Mouse (Mus musculus): ENCODE results near the gene Aplf. TPM values are rescaled to one million over a fixed set of nuclear protein-coding genes. Genes with fewer than 3 reads are reported as not detected.
A peak's percentile ranks its signal among the peaks of the same experiment; 100 is the strongest.

Aplf gene
- polyA plus RNA-seq, 1 experiment from 2014 or later: 9.9 TPM

DNA sequence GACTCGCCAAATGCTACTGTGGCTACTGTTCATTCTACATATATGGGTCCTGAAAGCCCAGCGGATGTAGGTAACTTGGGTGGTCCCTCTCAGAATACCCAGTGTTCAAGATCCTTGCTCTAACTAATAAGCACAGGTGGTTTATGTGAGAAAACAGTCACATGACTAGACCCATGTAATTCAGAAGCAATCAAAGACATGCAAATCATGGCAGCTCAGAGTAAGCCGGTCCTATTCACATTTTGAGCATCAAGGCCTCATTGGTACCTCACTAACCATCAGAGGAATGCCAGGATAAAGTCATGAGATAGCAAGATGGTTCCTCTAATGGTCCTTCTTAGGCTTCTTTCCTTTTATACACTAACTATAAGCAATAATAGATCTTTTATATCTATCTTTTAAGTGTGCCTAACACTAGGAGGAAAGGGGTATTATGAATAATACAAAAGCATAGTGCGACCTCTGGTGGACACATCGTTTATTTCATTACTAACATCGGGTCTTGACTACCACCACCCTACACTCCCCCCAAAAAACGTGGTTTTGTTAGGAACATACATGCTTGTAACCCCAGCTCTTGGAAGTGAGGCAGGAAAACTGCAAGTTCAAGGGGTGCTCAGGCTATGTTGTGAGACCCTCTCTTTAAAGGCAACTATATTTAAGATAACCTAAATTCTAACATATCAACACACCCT is 2.0 kb downstream of the Aplf start:
- Histone ChIP-seq H3K36me3 (replicated peaks; ENCODE audit: control insufficient read depth, insufficient read depth) (no peaks in the 10 kb centered on the region), H3K27me3 (ENCODE audit: control insufficient read depth, insufficient read depth, low read length) (no peaks in the 10 kb centered on the region), H3K9ac (no peak overlapping the region), H3K4me1 (replicated peaks; ENCODE audit: control insufficient read depth, insufficient read depth, low read length) (peaks cover 19% of the 10 kb centered on the region), H3K9me3 (ENCODE audit: control insufficient read depth, low read length) (no peaks in the 10 kb centered on the region), H3K4me2 (replicated peaks) (peak overlapping the region; percentile 62), H3K4me3 (replicated peaks; ENCODE audit: low read length) (no peak overlapping the region), H3K27ac (no peak overlapping the region)
- DNase-seq (ENCODE audit: low spot score) (peak; percentile 88), ATAC-seq (ENCODE audit: low FRiP score) (no peak)
- WGBS: 32% methylated on average over 7 of the region's 7 CpGs

DNA sequence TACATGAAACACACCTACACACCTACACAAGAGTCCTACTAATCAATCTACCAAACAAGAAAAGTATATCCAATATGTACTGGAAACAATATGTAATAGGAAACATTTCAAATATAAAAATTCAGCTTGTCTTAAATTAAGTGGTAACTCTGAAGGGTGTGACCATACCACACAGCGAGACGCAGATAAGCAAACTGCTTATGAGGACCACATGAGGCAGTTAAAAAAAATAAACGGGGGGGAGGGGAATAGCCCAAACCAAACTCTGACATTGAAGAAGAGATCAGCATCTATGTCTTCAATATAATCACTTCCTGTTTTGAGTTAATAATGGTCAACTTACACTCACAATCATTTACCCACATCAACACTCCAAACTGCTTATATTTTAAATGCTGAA is 3.3 kb downstream of the Aplf start:
- DNase-seq (ENCODE audit: low spot score): no peak
- Histone ChIP-seq H3K9me3 (ENCODE audit: control insufficient read depth, low read length) (no peaks in the 10 kb centered on the region), H3K27me3 (ENCODE audit: control insufficient read depth, insufficient read depth, low read length) (no peaks in the 10 kb centered on the region), H3K9ac (no peak overlapping the region), H3K4me1 (replicated peaks; ENCODE audit: control insufficient read depth, insufficient read depth, low read length) (peaks cover 19% of the 10 kb centered on the region), H3K4me3 (replicated peaks; ENCODE audit: low read length) (no peak overlapping the region), H3K4me2 (replicated peaks) (no peak overlapping the region), H3K36me3 (replicated peaks; ENCODE audit: control insufficient read depth, insufficient read depth) (0 out of 2 replicates have a peak, but pooled peaks cover under 1% of the 10 kb centered on the region), H3K27ac (no peak overlapping the region)
- 91% methylated on average over 3 of the region's 3 CpGs for WGBS
- no peak for ATAC-seq (ENCODE audit: low FRiP score)

DNA sequence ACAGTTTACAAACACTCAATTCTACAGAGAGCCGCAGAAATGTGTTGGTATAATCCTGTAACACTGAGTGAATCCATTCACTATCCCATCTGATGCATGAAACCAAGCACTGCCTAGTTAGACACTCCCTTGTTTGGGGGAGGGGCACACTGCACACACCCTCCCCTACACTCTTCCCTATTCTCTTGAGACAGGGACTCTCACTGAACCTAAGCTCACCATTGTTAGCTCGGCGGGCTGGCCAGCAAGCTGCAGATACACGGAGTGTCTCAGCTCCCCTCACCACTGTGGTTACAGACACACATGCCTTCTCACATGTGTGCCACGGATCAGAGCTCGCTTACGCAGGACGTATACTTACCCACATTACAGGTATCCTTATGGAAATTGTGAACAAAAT is 4.2 kb downstream of the Aplf start:
- H3K9me3 ChIP-seq (ENCODE audit: control insufficient read depth, low read length): no peaks in the 10 kb centered on the region
- H3K36me3 ChIP-seq (replicated peaks; ENCODE audit: control insufficient read depth, insufficient read depth): 0 out of 2 replicates have a peak, but pooled peaks cover 6% of the 10 kb centered on the region
- H3K4me1 ChIP-seq (replicated peaks; ENCODE audit: control insufficient read depth, insufficient read depth, low read length): peaks cover 17% of the 10 kb centered on the region
- no peak overlapping the region for H3K4me2 ChIP-seq (replicated peaks)
- DNase-seq (ENCODE audit: low spot score) (no peak), ATAC-seq (ENCODE audit: low FRiP score) (no peak)
- H3K9ac ChIP-seq: no peak overlapping the region
- no peaks in the 10 kb centered on the region for H3K27me3 ChIP-seq (ENCODE audit: control insufficient read depth, insufficient read depth, low read length)
- H3K27ac ChIP-seq: no peak overlapping the region
- no peak overlapping the region for H3K4me3 ChIP-seq (replicated peaks; ENCODE audit: low read length)
- WGBS: 60% methylated on average over 8 of the region's 8 CpGs

DNA sequence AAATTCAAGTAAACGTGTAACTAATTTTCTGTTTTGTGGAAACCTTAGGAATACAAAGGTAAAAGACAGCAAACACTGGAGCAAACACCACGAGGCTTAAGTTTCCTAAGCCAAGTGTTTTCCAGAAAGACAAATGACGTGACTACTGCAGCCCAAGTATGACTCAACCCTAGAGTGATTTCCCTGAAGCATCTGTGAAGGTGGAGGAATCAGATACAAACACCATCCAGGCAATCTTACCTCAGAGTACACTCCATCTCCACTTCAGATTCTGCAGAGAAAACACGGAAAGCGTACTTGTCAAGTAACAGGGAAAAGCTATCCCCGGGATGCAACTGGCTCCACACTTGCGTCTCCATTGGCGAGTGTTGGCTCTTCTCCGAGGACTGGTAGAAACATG is 8.5 kb downstream of the Aplf start:
- 95% methylated on average over 9 of the region's 9 CpGs for WGBS
- Histone ChIP-seq H3K4me3 (replicated peaks; ENCODE audit: low read length) (no peak overlapping the region), H3K4me2 (replicated peaks) (no peak overlapping the region), H3K36me3 (replicated peaks; ENCODE audit: control insufficient read depth, insufficient read depth) (0 out of 2 replicates have a peak, but pooled peaks cover 6% of the 10 kb centered on the region), H3K9me3 (ENCODE audit: control insufficient read depth, low read length) (no peaks in the 10 kb centered on the region), H3K9ac (no peak overlapping the region), H3K4me1 (replicated peaks; ENCODE audit: control insufficient read depth, insufficient read depth, low read length) (no peaks in the 10 kb centered on the region), H3K27ac (no peak overlapping the region), H3K27me3 (ENCODE audit: control insufficient read depth, insufficient read depth, low read length) (no peaks in the 10 kb centered on the region)
- DNase-seq (ENCODE audit: low spot score): no peak
- no peak for ATAC-seq (ENCODE audit: low FRiP score)

DNA sequence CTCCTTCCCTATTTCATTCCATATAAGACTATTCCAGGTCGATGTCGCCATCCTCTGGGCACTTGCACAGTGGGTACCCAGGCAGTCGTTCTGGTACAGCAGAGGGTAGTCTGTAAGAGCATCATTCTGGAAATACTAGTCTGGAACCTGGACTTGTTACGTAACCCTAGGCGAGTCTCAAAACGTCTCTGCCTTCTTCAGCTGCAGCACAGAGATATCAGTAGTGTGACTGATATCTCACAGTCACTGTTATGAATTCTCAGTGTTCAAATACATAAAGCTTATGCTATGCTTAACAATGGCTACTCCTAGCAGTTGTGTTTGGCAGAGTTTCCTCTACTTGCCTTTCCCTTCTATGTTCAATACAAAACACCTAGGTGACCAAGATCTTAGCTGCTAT is 9.8 kb downstream of the Aplf start:
- ATAC-seq (ENCODE audit: low FRiP score) (no peak), DNase-seq (ENCODE audit: low spot score) (no peak)
- WGBS: 73% methylated on average over 6 of the region's 6 CpGs
- H3K9me3 ChIP-seq (ENCODE audit: control insufficient read depth, low read length): no peaks in the 10 kb centered on the region
- 0 out of 2 replicates have a peak, but pooled peaks cover 6% of the 10 kb centered on the region for H3K36me3 ChIP-seq (replicated peaks; ENCODE audit: control insufficient read depth, insufficient read depth)
- no peak overlapping the region for H3K27ac ChIP-seq
- no peak overlapping the region for H3K4me2 ChIP-seq (replicated peaks)
- no peaks in the 10 kb centered on the region for H3K27me3 ChIP-seq (ENCODE audit: control insufficient read depth, insufficient read depth, low read length)
- no peak overlapping the region for H3K9ac ChIP-seq
- no peak overlapping the region for H3K4me3 ChIP-seq (replicated peaks; ENCODE audit: low read length)
- H3K4me1 ChIP-seq (replicated peaks; ENCODE audit: control insufficient read depth, insufficient read depth, low read length): no peaks in the 10 kb centered on the region

DNA sequence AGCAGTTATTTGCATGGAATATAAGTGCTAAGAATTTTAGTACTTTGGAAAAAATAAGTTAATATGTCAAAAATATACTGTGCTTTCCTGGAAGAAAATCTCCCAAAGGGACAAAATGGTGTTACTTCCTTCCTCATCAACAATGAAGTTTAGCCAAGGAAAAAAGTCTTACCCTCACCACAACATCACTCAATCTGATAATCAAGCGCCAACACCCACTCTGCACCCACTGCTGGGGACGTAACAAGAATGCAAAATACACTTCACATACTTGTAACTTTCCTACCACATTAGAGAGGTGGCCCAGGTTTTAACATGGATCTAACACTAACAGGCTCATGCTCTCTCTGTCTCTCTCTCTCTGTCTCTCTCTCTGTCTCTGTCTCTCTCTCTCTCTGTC is 10.3 kb downstream of the Aplf start:
- DNase-seq (ENCODE audit: low spot score): no peak
- WGBS: 94% methylated on average over 2 of the region's 2 CpGs

DNA sequence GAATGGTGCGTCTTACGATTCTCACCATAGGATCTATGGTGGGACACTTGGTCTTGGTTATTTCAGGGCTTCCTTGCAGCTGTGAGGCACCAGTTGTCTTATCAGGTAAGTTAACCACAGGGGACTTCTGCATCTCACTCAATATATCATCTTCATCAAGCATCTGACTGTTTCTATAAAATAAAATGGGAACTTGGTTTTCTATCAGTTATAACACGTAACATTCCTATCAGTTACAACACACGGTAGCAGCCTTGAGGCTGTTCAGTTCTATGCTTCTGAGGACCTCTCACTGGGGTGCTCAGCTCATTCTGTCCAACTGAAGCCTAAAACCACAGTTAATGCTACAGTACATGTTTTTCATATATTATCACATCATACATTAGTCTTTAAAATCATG is 13.2 kb downstream of the Aplf start:
- Histone ChIP-seq H3K4me1 (replicated peaks; ENCODE audit: control insufficient read depth, insufficient read depth, low read length) (no peaks in the 10 kb centered on the region), H3K27me3 (ENCODE audit: control insufficient read depth, insufficient read depth, low read length) (no peaks in the 10 kb centered on the region), H3K27ac (no peak overlapping the region), H3K9me3 (ENCODE audit: control insufficient read depth, low read length) (no peaks in the 10 kb centered on the region), H3K4me2 (replicated peaks) (no peak overlapping the region), H3K9ac (no peak overlapping the region), H3K36me3 (replicated peaks; ENCODE audit: control insufficient read depth, insufficient read depth) (0 out of 2 replicates have a peak, but pooled peaks cover 6% of the 10 kb centered on the region), H3K4me3 (replicated peaks; ENCODE audit: low read length) (no peak overlapping the region)
- 95% methylated on average over 4 of the region's 4 CpGs for WGBS
- DNase-seq (ENCODE audit: low spot score) (no peak), ATAC-seq (ENCODE audit: low FRiP score) (no peak)

More for the DNA sequence above, 10.3 kb downstream of the Aplf start:
- H3K9me3 ChIP-seq (ENCODE audit: control insufficient read depth, low read length): no peaks in the 10 kb centered on the region
- H3K36me3 ChIP-seq (replicated peaks; ENCODE audit: control insufficient read depth, insufficient read depth): 0 out of 2 replicates have a peak, but pooled peaks cover 6% of the 10 kb centered on the region
- H3K4me1 ChIP-seq (replicated peaks; ENCODE audit: control insufficient read depth, insufficient read depth, low read length): no peaks in the 10 kb centered on the region
- H3K4me2 ChIP-seq (replicated peaks): no peak overlapping the region
- no peaks in the 10 kb centered on the region for H3K27me3 ChIP-seq (ENCODE audit: control insufficient read depth, insufficient read depth, low read length)
- H3K9ac ChIP-seq: no peak overlapping the region
- no peak for ATAC-seq (ENCODE audit: low FRiP score)
- H3K27ac ChIP-seq: no peak overlapping the region
- no peak overlapping the region for H3K4me3 ChIP-seq (replicated peaks; ENCODE audit: low read length)

DNA sequence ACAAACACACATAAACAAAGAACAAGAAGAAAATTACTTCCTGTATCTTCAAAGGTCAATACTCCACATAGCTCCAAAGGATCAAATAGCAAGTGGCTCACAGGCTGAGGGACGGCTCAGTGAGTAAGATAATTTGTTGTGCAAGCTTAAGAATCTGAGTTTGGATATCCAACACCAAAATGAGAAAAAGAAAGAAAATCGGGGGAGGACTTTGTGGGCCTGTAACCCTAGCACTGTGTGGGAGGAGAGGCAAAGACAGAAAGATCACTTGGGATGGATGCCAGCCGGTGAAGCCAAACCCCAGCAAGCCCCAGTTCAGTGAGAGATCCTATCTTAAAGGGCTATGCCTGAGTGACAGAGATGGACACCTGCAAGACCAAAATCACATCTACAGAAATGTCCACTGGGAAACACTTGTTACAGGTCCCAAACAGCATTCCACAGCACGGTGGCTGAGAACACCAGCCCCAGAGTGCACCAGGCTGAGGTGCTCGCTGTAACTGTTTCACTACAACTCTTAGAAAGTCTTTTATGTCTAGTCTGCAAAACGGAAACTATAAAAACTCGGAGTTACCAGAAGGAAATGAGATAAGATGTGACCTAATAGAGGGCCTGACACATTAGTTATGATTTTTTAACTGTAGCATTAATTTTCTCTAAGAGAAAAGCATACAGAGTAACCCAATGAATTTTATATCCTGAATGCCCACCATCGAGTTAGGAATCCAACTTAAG is 17.9 kb downstream of the Aplf start:
- H3K27me3 ChIP-seq (ENCODE audit: control insufficient read depth, insufficient read depth, low read length): no peaks in the 10 kb centered on the region
- no peaks in the 10 kb centered on the region; the same call in 1 of the 2 replicates for H3K36me3 ChIP-seq (replicated peaks; ENCODE audit: control insufficient read depth, insufficient read depth)
- 85% methylated on average over 8 of the region's 8 CpGs for WGBS
- H3K27ac ChIP-seq: no peak overlapping the region
- DNase-seq (ENCODE audit: low spot score): no peak
- H3K4me2 ChIP-seq (replicated peaks): no peak overlapping the region
- no peaks in the 10 kb centered on the region for H3K4me1 ChIP-seq (replicated peaks; ENCODE audit: control insufficient read depth, insufficient read depth, low read length)
- no peak overlapping the region for H3K9ac ChIP-seq
- H3K4me3 ChIP-seq (replicated peaks; ENCODE audit: low read length): no peak overlapping the region
- H3K9me3 ChIP-seq (ENCODE audit: control insufficient read depth, low read length): no peaks in the 10 kb centered on the region
- no peak for ATAC-seq (ENCODE audit: low FRiP score)

DNA sequence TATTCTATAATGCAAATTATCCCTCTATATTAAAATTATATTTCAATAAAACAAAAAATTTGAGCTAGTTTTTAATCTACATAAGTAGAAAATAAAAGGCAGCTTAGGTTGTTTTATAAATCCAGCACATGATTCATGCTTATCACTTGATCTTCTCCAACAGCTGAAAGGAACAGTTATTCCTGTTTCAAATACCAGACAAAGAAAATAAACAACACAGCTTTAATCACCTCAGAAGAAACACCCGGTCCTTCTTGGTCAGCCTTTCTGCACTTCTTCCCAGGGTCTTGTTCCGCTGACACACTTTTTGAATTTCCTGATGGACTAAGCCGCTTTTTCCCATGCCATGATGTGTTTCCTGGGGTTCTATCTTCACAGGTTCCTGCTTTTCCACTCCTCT is 18.5 kb downstream of the Aplf start:
- WGBS: 85% methylated on average over 3 of the region's 3 CpGs
- H3K4me2 ChIP-seq (replicated peaks): no peak overlapping the region
- H3K27ac ChIP-seq: no peak overlapping the region
- H3K27me3 ChIP-seq (ENCODE audit: control insufficient read depth, insufficient read depth, low read length): no peaks in the 10 kb centered on the region
- DNase-seq (ENCODE audit: low spot score) (no peak), ATAC-seq (ENCODE audit: low FRiP score) (no peak)
- H3K9ac ChIP-seq: no peak overlapping the region
- no peaks in the 10 kb centered on the region for H3K9me3 ChIP-seq (ENCODE audit: control insufficient read depth, low read length)
- H3K4me3 ChIP-seq (replicated peaks; ENCODE audit: low read length): no peak overlapping the region
- no peaks in the 10 kb centered on the region; the same call in 1 of the 2 replicates for H3K36me3 ChIP-seq (replicated peaks; ENCODE audit: control insufficient read depth, insufficient read depth)
- no peaks in the 10 kb centered on the region for H3K4me1 ChIP-seq (replicated peaks; ENCODE audit: control insufficient read depth, insufficient read depth, low read length)
